Mouse (Mus musculus) MEL (cell line): ENCODE data around the gene Fam111a. TPM values are rescaled to one million over a fixed set of nuclear protein-coding genes. Genes with fewer than 3 reads are reported as not detected.

Source experiments
- DNase-seq: peaks from one replicate; pipeline ENCODE4 v3.0.0; 2011; ENCODE audit warnings: low read depth, low spot score
- H3K27ac ChIP-seq: 2 replicates; pipeline ENCODE4 v1.5.1; 2012; ENCODE audit warnings: low read depth, mild to moderate bottlenecking, control low read depth, low read length, moderate library complexity; ENCODE audit not compliant: control insufficient read depth
- H3K27me3 ChIP-seq, 2 experiments: fragments of 150-350 bp in 1 of 2; sonication (generic) in 1 of 2; 2 replicates each; pipeline ENCODE4 v1.6.1; 2012; ENCODE audit warnings: low read length in 2 of 2, mild to moderate bottlenecking in 2 of 2, improper control_type of control experiment in 1 of 2, moderate library complexity in 1 of 2; ENCODE audit not compliant: insufficient read depth in 2 of 2, control insufficient read depth in 1 of 2
- H3K36me3 ChIP-seq, 2 experiments: 2 replicates each; pipeline ENCODE4 v1.6.1; 2012 to 2014; ENCODE audit warnings: low read length in 2 of 2, improper control_type of control experiment in 1 of 2, inconsistent platforms in 1 of 2, mild to moderate bottlenecking in 1 of 2; ENCODE audit not compliant: insufficient read depth in 2 of 2, control insufficient read depth in 1 of 2
- H3K4me1 ChIP-seq, 2 experiments: fragments of 150-350 bp in 1 of 2; sonication (generic) in 1 of 2; 2 replicates each; pipeline ENCODE4 v1.6.1; 2012; ENCODE audit warnings: low read length in 2 of 2, improper control_type of control experiment in 1 of 2, mild to moderate bottlenecking in 1 of 2; ENCODE audit not compliant: insufficient read depth in 2 of 2, control insufficient read depth in 1 of 2
- H3K4me3 ChIP-seq, 2 experiments: fragments of 150-350 bp in 1 of 2; sonication (generic) in 1 of 2; 2 replicates each; pipeline ENCODE4 v1.5.1; 2012; ENCODE audit warnings: low read depth in 2 of 2, low read length in 2 of 2, mild to moderate bottlenecking in 2 of 2, moderate library complexity in 2 of 2, control low read depth in 1 of 2, improper control_type of control experiment in 1 of 2; ENCODE audit not compliant: control insufficient read depth in 1 of 2, insufficient read depth in 1 of 2
- H3K79me2 ChIP-seq: 2 replicates; pipeline ENCODE4 v1.6.1; 2012; ENCODE audit warnings: mild to moderate bottlenecking, low read length, moderate library complexity; ENCODE audit not compliant: control insufficient read depth, poor library complexity, insufficient read depth
- H3K9ac ChIP-seq: 2 replicates; pipeline ENCODE4 v1.6.1; 2012; ENCODE audit warnings: low read depth, mild to moderate bottlenecking, control low read depth, low read length, moderate library complexity; ENCODE audit not compliant: control insufficient read depth, poor library complexity, severe bottlenecking
- H3K9me3 ChIP-seq: fragments of 150-350 bp; sonication (generic); replicated peaks from 2 replicates; pipeline ENCODE4 v1.6.1; 2012; ENCODE audit warnings: mild to moderate bottlenecking, low read length, improper control_type of control experiment, moderate library complexity; ENCODE audit not compliant: insufficient read depth
- CHD2 ChIP-seq: IDR thresholded peaks from 2 replicates; pipeline ENCODE4 v1.6.1; 2011; ENCODE audit warnings: low read length, improper control_type of control experiment
- CTCF ChIP-seq, 3 experiments: IDR thresholded peaks in 2 of 3; conservative IDR thresholded peaks in 1 of 3; 2 replicates each; pipeline ENCODE4 v1.5.1; 2011 to 2012; ENCODE audit warnings: low read length in 3 of 3, low read depth in 2 of 3, mild to moderate bottlenecking in 2 of 3, improper control_type of control experiment in 1 of 3, inconsistent platforms in 1 of 3, mixed read lengths in 1 of 3, moderate library complexity in 1 of 3; ENCODE audit not compliant: control insufficient read depth in 1 of 3, insufficient read depth in 1 of 3, poor library complexity in 1 of 3, severe bottlenecking in 1 of 3
- E2F4 ChIP-seq: IDR thresholded peaks from 2 replicates; pipeline ENCODE4 v1.6.1; 2011; ENCODE audit warnings: low read depth, low read length, improper control_type of control experiment, borderline replicate concordance
- EP300 ChIP-seq, 2 experiments: IDR thresholded peaks; 2 replicates each; pipeline ENCODE4 v1.6.1; 2011; ENCODE audit warnings: improper control_type of control experiment in 2 of 2, low read length in 2 of 2, low read depth in 1 of 2, mild to moderate bottlenecking in 1 of 2
- ETS1 ChIP-seq: IDR thresholded peaks from 2 replicates; pipeline ENCODE4 v1.6.1; 2012; ENCODE audit warnings: low read depth, mild to moderate bottlenecking, inconsistent platforms, low read length, improper control_type of control experiment, moderate library complexity
- GABPA ChIP-seq: IDR thresholded peaks from 2 replicates; pipeline ENCODE4 v1.6.1; 2012; ENCODE audit warnings: low read depth, mild to moderate bottlenecking, inconsistent platforms, low read length, improper control_type of control experiment, moderate library complexity
- GATA1 ChIP-seq: IDR thresholded peaks from 2 replicates; pipeline ENCODE4 v1.6.1; 2011; ENCODE audit warnings: low read depth, low read length, improper control_type of control experiment
- MEF2A ChIP-seq: IDR thresholded peaks from 2 replicates; pipeline ENCODE4 v1.6.1; 2014; ENCODE audit warnings: low read depth, mild to moderate bottlenecking, inconsistent platforms, low read length, improper control_type of control experiment; ENCODE audit not compliant: poor library complexity, insufficient replicate concordance, severe bottlenecking; ENCODE audit errors: extremely low read depth
- MXI1 ChIP-seq: IDR thresholded peaks from 2 replicates; pipeline ENCODE4 v1.6.1; 2011; ENCODE audit warnings: mild to moderate bottlenecking, low read depth, low read length, improper control_type of control experiment
- MYB ChIP-seq: IDR thresholded peaks from 2 replicates; pipeline ENCODE4 v1.6.1; 2011; ENCODE audit warnings: mild to moderate bottlenecking, low read depth, low read length, improper control_type of control experiment
- MYC ChIP-seq: IDR thresholded peaks from 2 replicates; pipeline ENCODE4 v1.6.1; 2011; ENCODE audit warnings: low read depth, mild to moderate bottlenecking, low read length, improper control_type of control experiment, moderate library complexity
- POLR2A ChIP-seq, 2 experiments: IDR thresholded peaks; 2 replicates each; pipeline ENCODE4 v1.6.1; 2011 to 2012; ENCODE audit warnings: low read length in 2 of 2, mild to moderate bottlenecking in 2 of 2, control low read depth in 1 of 2, improper control_type of control experiment in 1 of 2, low read depth in 1 of 2, moderate library complexity in 1 of 2; ENCODE audit not compliant: control insufficient read depth in 1 of 2, insufficient read depth in 1 of 2, poor library complexity in 1 of 2
- RAD21 ChIP-seq: IDR thresholded peaks from 2 replicates; pipeline ENCODE4 v1.6.1; 2011; ENCODE audit warnings: mild to moderate bottlenecking, low read depth, low read length, improper control_type of control experiment
- SMC3 ChIP-seq: IDR thresholded peaks from 2 replicates; pipeline ENCODE4 v1.6.1; 2011; ENCODE audit warnings: low read depth, low read length, improper control_type of control experiment
- TAL1 ChIP-seq: IDR thresholded peaks from 2 replicates; pipeline ENCODE4 v1.6.1; 2012; ENCODE audit warnings: mild to moderate bottlenecking, inconsistent platforms, low read length, moderate library complexity, mixed read lengths
- TBP ChIP-seq: IDR thresholded peaks from 2 replicates; pipeline ENCODE4 v1.8.0; 2011; ENCODE audit warnings: low read depth, low read length, improper control_type of control experiment
- TCF12 ChIP-seq: IDR thresholded peaks from 2 replicates; pipeline ENCODE4 v1.6.1; 2014; ENCODE audit warnings: low read depth, mild to moderate bottlenecking, inconsistent platforms, low read length, improper control_type of control experiment, moderate library complexity
- ZKSCAN1 ChIP-seq: IDR thresholded peaks from 2 replicates; pipeline ENCODE4 v1.6.1; 2012; ENCODE audit warnings: low read depth, mild to moderate bottlenecking, inconsistent platforms, low read length, improper control_type of control experiment, moderate library complexity
- polyA plus RNA-seq, 2 experiments: library from polyadenylated mRNA; stranded (reverse) in 1 of 2; unstranded in 1 of 2; fragments of >175 nt in 1 of 2; fragments of >200 nt in 1 of 2; gene quantifications; 2 replicates each; pipeline versions ENCODE4 v1.2.1 to v1.2.4; 2012; ENCODE audit warnings: low replicate concordance in 2 of 2, low read depth in 1 of 2; ENCODE audit not compliant: insufficient read length in 2 of 2, insufficient read depth in 1 of 2, missing spikeins in 1 of 2
- total RNA-seq: library from RNA; depleted of rRNA; stranded (reverse); fragments of 300-350 nt; gene quantifications from 2 replicates; pipeline ENCODE4 v1.2.3, GENCODE M21; 2012

Gene Fam111a
- total and polyA plus RNA-seq, 3 experiments = 56.1 to 157 (median 75.9) TPM

GRCm38 (mm10) chr19:12567011-12567410, 21.5 kb downstream of the Fam111a start:
- H3K27me3 ChIP-seq = no peaks in the 10 kb centered on the region
- peak overlapping the region; percentile 49 for H3K27ac ChIP-seq
- H3K4me1 ChIP-seq = peaks cover 2 to 8% of the 10 kb centered on the region in 2 experiments; a peak in 3 of 4 replicates
- no peaks in the 10 kb centered on the region for H3K79me2 ChIP-seq
- TF ChIP-seq GATA1 (0 out of 2 replicates have a peak, but pooled peaks have one; percentile 9), MEF2A (no peak), CHD2 (no peak), EP300 (IDR thresholded peaks at IDR 0.05; ENCODE audit: low read depth in 1 of 2, low read length in 2 of 2) (peak; percentile 62), TCF12 (0 out of 2 replicates have a peak, but pooled peaks have one; percentile 45), TBP (0 out of 2 replicates have a peak, but pooled peaks have one; percentile 29), TAL1 (peak; percentile 53), MYB (no peak), ETS1 (no peak), SMC3 (no peak), ZKSCAN1 (no peak), GABPA (no peak), POLR2A (IDR thresholded peaks at IDR 0.05; ENCODE audit: control insufficient read depth in 1 of 2, insufficient read depth in 1 of 2, low read depth in 1 of 2, low read length in 2 of 2, poor library complexity in 1 of 2) (no peak), MYC (peak; percentile 31; the same call in 1 of the 2 replicates), CTCF (IDR thresholded peaks at IDR 0.05 in 2 of 3, conservative IDR thresholded peaks at IDR 0.05 in 1 of 3; ENCODE audit: control insufficient read depth in 1 of 3, insufficient read depth in 1 of 3, low read depth in 2 of 3, low read length in 3 of 3, poor library complexity in 1 of 3, severe bottlenecking in 1 of 3) (no peak), E2F4 (no peak)
- peak overlapping the region; percentile 36 for H3K9ac ChIP-seq
- H3K4me3 ChIP-seq = no peak overlapping the region
- H3K9me3 ChIP-seq = no peaks in the 10 kb centered on the region
- peak; percentile 87 for DNase-seq
- peaks cover 0 to 15% of the 10 kb centered on the region in 2 experiments; a peak in 2 of 4 replicates for H3K36me3 ChIP-seq

GRCm38 (mm10) chr19:12570866-12571265, 25.3 kb downstream of the Fam111a start:
- H3K4me3 ChIP-seq = no peak overlapping the region
- H3K9ac ChIP-seq = no peak overlapping the region
- DNase-seq = no peak
- TF ChIP-seq RAD21 (no peak), MYC (no peak), E2F4 (no peak), MXI1 (peak; percentile 24; the same call in 1 of the 2 replicates)
- no peaks in the 10 kb centered on the region for H3K27me3 ChIP-seq
- H3K36me3 ChIP-seq = peaks cover 0 to 17% of the 10 kb centered on the region in 2 experiments; a peak in 2 of 4 replicates
- no peaks in the 10 kb centered on the region for H3K9me3 ChIP-seq
- H3K79me2 ChIP-seq = peaks cover 17% of the 10 kb centered on the region
- no peak overlapping the region for H3K27ac ChIP-seq
- H3K4me1 ChIP-seq = peaks cover 5 to 17% of the 10 kb centered on the region in 2 experiments
